Mouse (Mus musculus) myocyte (in vitro differentiated cells): ENCODE measurements at regions not wholly inside any gene's neighbourhood (a gene's known extent, or its start where the extent isn't known, plus 50 kb on each side); places are given as distances from the start of the nearest gene placed in this dataset.

ENCODE experiments used
- CEBPB ChIP-seq: IDR thresholded peaks from 2 replicates; pipeline ENCODE4 v1.6.1; 2011; ENCODE audit warnings: mild to moderate bottlenecking, moderate library complexity; ENCODE audit not compliant: poor library complexity, insufficient read depth, severe bottlenecking
- E2F4 ChIP-seq: IDR thresholded peaks from one replicate; pipeline ENCODE4 v1.6.1; 2011; ENCODE audit warnings: mild to moderate bottlenecking, control low read depth, moderate library complexity; ENCODE audit not compliant: insufficient read depth
- MAX ChIP-seq: IDR thresholded peaks from one replicate; pipeline ENCODE4 v1.6.1; 2011; ENCODE audit warnings: low read depth, mild to moderate bottlenecking, control low read depth
- MYOD1 ChIP-seq, 3 experiments: IDR thresholded peaks; one replicate each; pipeline ENCODE4 v1.6.1; 2011; ENCODE audit warnings: control low read depth in 2 of 3, low read depth in 2 of 3, mild to moderate bottlenecking in 2 of 3, moderate library complexity in 1 of 3; ENCODE audit not compliant: insufficient read length in 2 of 3, control insufficient read depth in 1 of 3
- MYOG ChIP-seq, 3 experiments: IDR thresholded peaks; one replicate each; pipeline ENCODE4 v1.6.1; 2011; ENCODE audit warnings: control low read depth in 2 of 3, low read depth in 2 of 3, mild to moderate bottlenecking in 2 of 3; ENCODE audit not compliant: insufficient read length in 2 of 3, control insufficient read depth in 1 of 3, insufficient read depth in 1 of 3
- POLR2A ChIP-seq: IDR thresholded peaks from one replicate; pipeline ENCODE4 v1.6.1; 2011; ENCODE audit warnings: low read depth, mild to moderate bottlenecking, control low read depth, moderate library complexity; ENCODE audit not compliant: insufficient read length
- REST ChIP-seq: IDR thresholded peaks from one replicate; pipeline ENCODE4 v1.6.1; 2011; ENCODE audit warnings: mild to moderate bottlenecking, control low read depth, moderate library complexity; ENCODE audit not compliant: insufficient read depth, insufficient read length
- USF1 ChIP-seq: IDR thresholded peaks from one replicate; pipeline ENCODE4 v1.6.1; 2011; ENCODE audit warnings: low read depth, mild to moderate bottlenecking, control low read depth, moderate library complexity

- TF ChIP-seq POLR2A (no peak), MAX (no peak), E2F4 (no peak), CEBPB (no peak), MYOG (IDR thresholded peaks at IDR 0.05; ENCODE audit: control insufficient read depth in 1 of 3, insufficient read depth in 1 of 3, insufficient read length in 2 of 3, low read depth in 2 of 3) (no peak), USF1 (no peak), MYOD1 (IDR thresholded peaks at IDR 0.05; ENCODE audit: control insufficient read depth in 1 of 3, insufficient read length in 2 of 3, low read depth in 2 of 3) (no peak), REST (no peak)
These were observed 2166.1 kb downstream of the Gm37988 start for GRCm38 (mm10) chr1:6973749-6974327.
